Mouse (Mus musculus): ENCODE results near the gene Lpgat1. TPM values are rescaled to one million over a fixed set of nuclear protein-coding genes. Genes with fewer than 3 reads are reported as not detected.

Gene Lpgat1
- total and polyA plus RNA-seq, 2 experiments from 2014 or later = 32.7 to 37.5 TPM

GRCm38 (mm10) chr1:191741635-191742034 is 24.0 kb downstream of the Lpgat1 start:
- TF ChIP-seq CTCF (IDR thresholded peaks at IDR 0.05; ENCODE audit: low read depth) (no peak), EP300 (IDR thresholded peaks at IDR 0.05; ENCODE audit: low read depth) (no peak)
- no peaks in the 10 kb centered on the region for H3K27me3 ChIP-seq (ENCODE audit: control insufficient read depth, insufficient read depth, low read length)
- no peak for ATAC-seq (ENCODE audit: insufficient read depth, low read depth)
- DNase-seq (ENCODE audit: low spot score) = no peak
- no peak overlapping the region for H3K4me3 ChIP-seq (ENCODE audit: low read depth, low read length)
- no peak overlapping the region for H3K4me2 ChIP-seq (ENCODE audit: low read depth, low read length)
- 89% methylated on average over 4 of the region's 4 CpGs for WGBS
- no peaks in the 10 kb centered on the region for H3K9me3 ChIP-seq (replicated peaks; ENCODE audit: control insufficient read depth, low read length)
- 0 out of 2 replicates have a peak, but pooled peaks cover 4% of the 10 kb centered on the region for H3K36me3 ChIP-seq (replicated peaks; ENCODE audit: control insufficient read depth, insufficient read depth, low read length)
- no peaks in the 10 kb centered on the region; the same call in 1 of the 2 replicates for H3K4me1 ChIP-seq (ENCODE audit: control insufficient read depth, insufficient read depth)
- H3K27ac ChIP-seq (ENCODE audit: low read depth) = no peak overlapping the region
- no peak overlapping the region for H3K9ac ChIP-seq (replicated peaks; ENCODE audit: low read depth, low read length)

GRCm38 (mm10) chr1:191748431-191748830 is 30.8 kb downstream of the Lpgat1 start:
- H3K27me3 ChIP-seq (ENCODE audit: control insufficient read depth, insufficient read depth, low read length) = no peaks in the 10 kb centered on the region
- WGBS = 86% methylated on average over 1 of the region's 1 CpGs
- ATAC-seq (ENCODE audit: insufficient read depth, low read depth) (no peak), DNase-seq (ENCODE audit: low spot score) (no peak)
- no peak overlapping the region for H3K4me3 ChIP-seq (ENCODE audit: low read depth, low read length)
- no peak overlapping the region for H3K27ac ChIP-seq (ENCODE audit: low read depth)
- H3K9ac ChIP-seq (replicated peaks; ENCODE audit: low read depth, low read length) = no peak overlapping the region
- H3K4me1 ChIP-seq (ENCODE audit: control insufficient read depth, insufficient read depth) = no peaks in the 10 kb centered on the region
- TF ChIP-seq EP300 (IDR thresholded peaks at IDR 0.05; ENCODE audit: low read depth) (no peak), CTCF (IDR thresholded peaks at IDR 0.05; ENCODE audit: low read depth) (no peak)
- H3K9me3 ChIP-seq (replicated peaks; ENCODE audit: control insufficient read depth, low read length) = no peaks in the 10 kb centered on the region
- no peak overlapping the region for H3K4me2 ChIP-seq (ENCODE audit: low read depth, low read length)
- peaks cover 12% of the 10 kb centered on the region; the same call in 1 of the 2 replicates for H3K36me3 ChIP-seq (replicated peaks; ENCODE audit: control insufficient read depth, insufficient read depth, low read length)

GRCm38 (mm10) chr1:191756520-191757199 is 39.0 kb downstream of the Lpgat1 start:
- Histone ChIP-seq H3K27ac (ENCODE audit: low read depth) (no peak overlapping the region), H3K4me3 (ENCODE audit: low read depth, low read length) (no peak overlapping the region), H3K36me3 (replicated peaks; ENCODE audit: control insufficient read depth, insufficient read depth, low read length) (peaks cover 46% of the 10 kb centered on the region), H3K9me3 (replicated peaks; ENCODE audit: control insufficient read depth, low read length) (no peaks in the 10 kb centered on the region), H3K4me1 (ENCODE audit: control insufficient read depth, insufficient read depth) (no peaks in the 10 kb centered on the region), H3K27me3 (ENCODE audit: control insufficient read depth, insufficient read depth, low read length) (no peaks in the 10 kb centered on the region), H3K9ac (replicated peaks; ENCODE audit: low read depth, low read length) (no peak overlapping the region), H3K4me2 (ENCODE audit: low read depth, low read length) (no peak overlapping the region)
- no peak for ATAC-seq (ENCODE audit: insufficient read depth, low read depth)
- WGBS = 89% methylated on average over 3 of the region's 3 CpGs
- TF ChIP-seq CTCF (IDR thresholded peaks at IDR 0.05; ENCODE audit: low read depth) (no peak), EP300 (IDR thresholded peaks at IDR 0.05; ENCODE audit: low read depth) (no peak)
- DNase-seq (ENCODE audit: low spot score) = no peak

- WGBS = 67% methylated on average over 5 of the region's 5 CpGs
- H3K27me3 ChIP-seq (ENCODE audit: control insufficient read depth, insufficient read depth, low read length) = no peaks in the 10 kb centered on the region
- TF ChIP-seq CTCF (IDR thresholded peaks at IDR 0.05; ENCODE audit: low read depth) = no peak
- TF ChIP-seq EP300 (IDR thresholded peaks at IDR 0.05; ENCODE audit: low read depth) = no peak
- no peaks in the 10 kb centered on the region for H3K4me1 ChIP-seq (ENCODE audit: control insufficient read depth, insufficient read depth)
- H3K9me3 ChIP-seq (replicated peaks; ENCODE audit: control insufficient read depth, low read length) = no peaks in the 10 kb centered on the region
- peaks cover 69% of the 10 kb centered on the region for H3K36me3 ChIP-seq (replicated peaks; ENCODE audit: control insufficient read depth, insufficient read depth, low read length)
- ATAC-seq (ENCODE audit: insufficient read depth, low read depth) (no peak), DNase-seq (ENCODE audit: low spot score) (no peak)
- H3K4me3 ChIP-seq (ENCODE audit: low read depth, low read length) = no peak overlapping the region
- H3K4me2 ChIP-seq (ENCODE audit: low read depth, low read length) = no peak overlapping the region
- no peak overlapping the region for H3K27ac ChIP-seq (ENCODE audit: low read depth)
- H3K9ac ChIP-seq (replicated peaks; ENCODE audit: low read depth, low read length) = no peak overlapping the region
Observed at GRCm38 (mm10) chr1:191774106-191774505, 56.5 kb downstream of the Lpgat1 start.

GRCm38 (mm10) chr1:191775116-191775515 is 57.5 kb downstream of the Lpgat1 start:
- Histone ChIP-seq H3K27me3 (ENCODE audit: control insufficient read depth, insufficient read depth, low read length) (no peaks in the 10 kb centered on the region), H3K9me3 (replicated peaks; ENCODE audit: control insufficient read depth, low read length) (no peaks in the 10 kb centered on the region), H3K4me2 (ENCODE audit: low read depth, low read length) (no peak overlapping the region), H3K4me3 (ENCODE audit: low read depth, low read length) (no peak overlapping the region), H3K27ac (ENCODE audit: low read depth) (no peak overlapping the region), H3K36me3 (replicated peaks; ENCODE audit: control insufficient read depth, insufficient read depth, low read length) (peaks cover 79% of the 10 kb centered on the region), H3K4me1 (ENCODE audit: control insufficient read depth, insufficient read depth) (no peaks in the 10 kb centered on the region; the same call in 1 of the 2 replicates), H3K9ac (replicated peaks; ENCODE audit: low read depth, low read length) (no peak overlapping the region)
- WGBS = 83% methylated on average over 8 of the region's 8 CpGs
- ATAC-seq (ENCODE audit: insufficient read depth, low read depth) = no peak
- TF ChIP-seq CTCF (IDR thresholded peaks at IDR 0.05; ENCODE audit: low read depth) (no peak), EP300 (IDR thresholded peaks at IDR 0.05; ENCODE audit: low read depth) (no peak)
- no peak for DNase-seq (ENCODE audit: low spot score)

- Histone ChIP-seq H3K4me1 (ENCODE audit: control insufficient read depth, insufficient read depth) (no peaks in the 10 kb centered on the region; the same call in 1 of the 2 replicates), H3K9ac (replicated peaks; ENCODE audit: low read depth, low read length) (no peak overlapping the region), H3K4me2 (ENCODE audit: low read depth, low read length) (no peak overlapping the region), H3K27ac (ENCODE audit: low read depth) (no peak overlapping the region), H3K4me3 (ENCODE audit: low read depth, low read length) (no peak overlapping the region), H3K9me3 (replicated peaks; ENCODE audit: control insufficient read depth, low read length) (no peaks in the 10 kb centered on the region), H3K27me3 (ENCODE audit: control insufficient read depth, insufficient read depth, low read length) (no peaks in the 10 kb centered on the region), H3K36me3 (replicated peaks; ENCODE audit: control insufficient read depth, insufficient read depth, low read length) (peaks cover 69% of the 10 kb centered on the region)
- no peak for ATAC-seq (ENCODE audit: insufficient read depth, low read depth)
- 82% methylated on average over 8 of the region's 8 CpGs for WGBS
- no peak for DNase-seq (ENCODE audit: low spot score)
- TF ChIP-seq CTCF (IDR thresholded peaks at IDR 0.05; ENCODE audit: low read depth) = no peak
- TF ChIP-seq EP300 (IDR thresholded peaks at IDR 0.05; ENCODE audit: low read depth) = no peak
Observed at GRCm38 (mm10) chr1:191777521-191777920, 59.9 kb downstream of the Lpgat1 start.
